Mouse (Mus musculus): ENCODE measurements around the gene Nmnat3.
A peak's percentile ranks its signal among the peaks of the same experiment; 100 is the strongest.

Gene Nmnat3

DNA sequence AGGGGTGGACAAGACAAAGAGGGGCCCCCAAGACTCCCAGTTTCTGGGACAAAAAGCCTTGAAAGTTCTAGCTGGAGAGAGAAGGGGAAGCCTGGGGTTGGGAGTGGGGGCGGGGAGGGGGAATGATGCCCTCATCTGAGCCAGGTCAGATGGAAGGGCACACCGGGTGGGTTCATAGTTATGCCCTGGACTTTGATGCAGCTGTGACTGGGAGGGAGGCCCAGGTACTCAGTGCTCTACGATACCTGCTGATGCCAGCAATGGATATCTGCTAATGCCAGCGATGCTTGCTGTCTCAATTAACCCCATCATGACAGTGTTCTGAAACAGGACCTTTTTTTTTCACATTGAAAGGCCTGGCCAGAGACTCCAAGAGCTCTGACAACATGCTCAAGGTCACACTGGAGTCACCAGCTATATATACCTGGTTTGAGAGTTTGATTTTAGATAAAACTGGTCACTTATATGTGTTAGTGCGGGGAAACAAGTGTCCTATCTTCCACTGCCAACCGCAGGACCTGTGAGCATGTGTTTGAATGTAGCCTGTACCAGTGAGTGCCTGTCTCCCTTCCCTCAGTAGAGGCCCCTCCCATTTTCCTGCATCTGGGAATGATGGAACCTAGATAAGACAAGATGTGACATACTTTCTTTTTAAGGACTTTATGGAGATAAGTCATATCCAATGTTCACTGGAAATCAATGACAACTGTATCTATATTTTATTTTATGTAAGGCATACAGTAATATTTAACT lies 25.6 kb downstream of the Nmnat3 start:
- DNase-seq (ENCODE audit: low spot score), result no peak

GRCm38 (mm10) chr9:98313587-98313986 lies 26.4 kb downstream of the Nmnat3 start:
- no peak for DNase-seq (ENCODE audit: low spot score)

DNA sequence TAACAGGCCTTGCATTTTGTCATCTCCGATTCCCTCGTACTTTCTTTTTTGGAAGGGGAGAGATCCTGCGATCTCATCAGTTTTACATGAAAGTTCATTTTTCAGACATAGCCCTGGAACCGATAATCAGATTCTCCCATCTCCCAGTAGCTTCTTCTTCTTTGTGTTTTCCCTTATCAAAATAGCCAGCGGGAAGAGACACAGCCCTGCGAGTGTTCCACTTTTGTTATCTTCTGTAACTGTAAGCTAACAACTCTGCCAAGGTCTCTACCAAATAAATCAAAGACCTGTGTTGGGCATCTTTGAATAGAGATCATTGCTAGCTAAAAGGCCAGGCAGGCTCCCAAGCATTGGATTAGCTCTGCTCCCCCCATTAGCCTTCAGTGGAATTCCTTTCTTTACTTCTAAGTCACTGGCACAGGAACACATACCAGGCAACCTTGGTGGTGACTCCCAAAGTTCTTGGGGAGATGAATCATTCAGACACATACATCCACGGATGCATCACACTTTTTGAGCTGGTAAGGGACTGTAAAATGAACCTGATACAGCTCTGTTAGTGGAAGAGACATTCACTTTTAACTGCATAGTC lies 26.9 kb downstream of the Nmnat3 start:
- DNase-seq (ENCODE audit: low spot score), result no peak

DNA sequence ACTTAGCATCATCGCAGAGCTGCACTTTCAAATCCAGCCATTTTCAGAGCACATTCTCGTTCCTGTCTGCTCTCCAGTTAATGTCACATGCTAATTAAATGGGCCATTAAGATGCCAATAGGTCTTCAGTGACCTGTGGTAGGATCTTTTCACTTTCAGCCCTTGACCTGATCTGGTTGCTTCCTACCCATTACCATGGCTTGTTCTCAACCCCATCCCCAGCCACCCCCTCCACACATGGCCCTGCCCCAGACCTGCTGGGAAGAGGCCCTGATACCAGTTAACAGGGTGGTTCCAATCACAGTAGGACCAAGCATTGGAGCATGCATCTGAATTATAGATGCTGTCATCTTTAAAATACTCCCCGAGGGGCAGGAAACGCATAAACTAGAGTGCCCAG lies 30.7 kb downstream of the Nmnat3 start:
- DNase-seq (ENCODE audit: low spot score), result no peak

DNA sequence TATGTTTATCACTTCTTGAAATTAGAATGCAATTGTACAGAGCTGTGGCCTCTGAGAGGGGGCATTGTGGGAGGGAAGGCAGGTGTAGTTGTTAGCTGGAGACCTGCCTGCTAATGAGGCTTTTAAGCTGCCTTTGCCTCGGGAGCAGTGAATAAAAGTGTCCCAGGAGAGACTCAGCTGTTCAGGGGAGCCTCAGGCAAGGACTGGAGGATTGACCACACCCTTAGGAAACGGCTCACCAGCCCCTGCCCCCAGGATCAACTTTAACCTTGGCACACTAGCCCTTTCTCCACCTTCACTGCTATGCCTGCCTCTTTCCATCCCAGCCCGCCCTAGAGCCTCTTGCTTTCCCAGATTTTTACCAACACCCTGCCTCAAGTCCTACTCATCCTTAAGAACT lies 31.6 kb downstream of the Nmnat3 start:
- DNase-seq (ENCODE audit: low spot score), result no peak

- DNase-seq (ENCODE audit: low spot score), result no peak
Measured at GRCm38 (mm10) chr9:98320785-98321184, 33.5 kb downstream of the Nmnat3 start.

GRCm38 (mm10) chr9:98326088-98326487 lies 38.9 kb downstream of the Nmnat3 start:
- DNase-seq (ENCODE audit: low spot score), result no peak

- no peak for DNase-seq (ENCODE audit: low spot score)
Measured at GRCm38 (mm10) chr9:98328415-98329176, 41.4 kb downstream of the Nmnat3 start.

DNA sequence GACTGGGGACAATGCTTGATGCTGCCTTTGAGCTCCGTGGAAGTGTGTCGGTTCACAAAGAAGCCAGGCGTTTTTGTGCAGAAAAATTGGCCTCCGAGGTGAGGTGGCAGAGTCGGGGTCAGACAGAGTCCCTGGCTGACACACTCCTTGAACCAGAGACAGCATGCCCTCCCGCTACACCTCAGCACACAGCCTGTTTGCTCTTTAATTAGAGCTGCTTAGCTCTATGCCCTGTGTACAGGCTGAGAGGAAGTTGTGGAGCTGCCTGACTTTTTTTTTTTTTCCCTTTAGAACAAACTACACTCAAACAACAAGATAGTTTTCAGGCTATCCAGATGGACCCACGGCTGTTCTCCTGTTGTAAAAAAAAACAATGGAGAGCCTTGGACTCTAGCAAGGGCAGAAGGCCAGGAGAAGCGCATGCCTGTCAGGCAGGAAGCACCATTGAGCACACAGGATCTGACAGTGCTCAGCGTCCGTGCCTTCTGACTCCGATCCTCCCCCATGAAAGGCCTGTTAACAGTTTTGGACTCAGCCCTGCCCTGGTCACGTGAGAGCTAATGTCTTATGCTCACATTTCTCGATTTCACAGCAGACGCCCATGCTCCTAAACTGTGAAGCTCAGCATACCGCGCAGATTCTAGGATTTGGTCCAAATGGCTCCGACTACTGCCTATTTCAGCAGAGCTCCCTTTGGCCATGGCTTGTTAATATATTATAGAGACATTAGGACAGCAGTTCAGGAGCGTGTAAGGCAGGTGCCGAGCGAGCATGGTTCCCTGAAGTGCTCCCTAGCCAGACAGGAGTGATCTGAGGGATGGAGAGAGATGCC lies 42.3 kb downstream of the Nmnat3 start:
- DNase-seq (ENCODE audit: low spot score), result peak; percentile 65

DNA sequence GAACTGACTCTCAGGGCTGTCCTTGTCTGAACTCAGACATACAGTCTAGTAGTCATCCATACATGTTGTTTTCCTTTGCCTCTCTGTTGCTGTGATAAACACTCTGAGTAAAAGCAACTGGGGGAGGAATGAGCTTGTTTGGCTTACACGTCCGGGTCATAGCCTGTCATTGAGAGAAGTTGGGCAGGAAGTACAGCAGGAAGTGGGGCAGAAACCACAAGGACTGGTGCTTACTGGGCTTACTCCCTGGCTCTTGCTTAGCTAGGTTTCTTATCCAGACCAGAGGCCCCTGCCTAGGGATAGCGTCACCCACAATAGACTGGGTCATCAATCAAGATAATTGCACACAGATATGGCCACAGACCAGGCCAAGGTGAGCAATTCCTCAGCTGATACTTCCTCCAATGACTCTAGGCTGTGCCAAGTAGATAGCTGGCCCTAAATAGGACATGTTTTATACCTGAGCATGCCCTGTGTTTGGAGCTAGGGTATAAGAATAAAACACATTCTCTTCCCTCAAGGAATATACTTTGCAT lies 46.1 kb downstream of the Nmnat3 start:
- no peak for DNase-seq (ENCODE audit: low spot score)

DNA sequence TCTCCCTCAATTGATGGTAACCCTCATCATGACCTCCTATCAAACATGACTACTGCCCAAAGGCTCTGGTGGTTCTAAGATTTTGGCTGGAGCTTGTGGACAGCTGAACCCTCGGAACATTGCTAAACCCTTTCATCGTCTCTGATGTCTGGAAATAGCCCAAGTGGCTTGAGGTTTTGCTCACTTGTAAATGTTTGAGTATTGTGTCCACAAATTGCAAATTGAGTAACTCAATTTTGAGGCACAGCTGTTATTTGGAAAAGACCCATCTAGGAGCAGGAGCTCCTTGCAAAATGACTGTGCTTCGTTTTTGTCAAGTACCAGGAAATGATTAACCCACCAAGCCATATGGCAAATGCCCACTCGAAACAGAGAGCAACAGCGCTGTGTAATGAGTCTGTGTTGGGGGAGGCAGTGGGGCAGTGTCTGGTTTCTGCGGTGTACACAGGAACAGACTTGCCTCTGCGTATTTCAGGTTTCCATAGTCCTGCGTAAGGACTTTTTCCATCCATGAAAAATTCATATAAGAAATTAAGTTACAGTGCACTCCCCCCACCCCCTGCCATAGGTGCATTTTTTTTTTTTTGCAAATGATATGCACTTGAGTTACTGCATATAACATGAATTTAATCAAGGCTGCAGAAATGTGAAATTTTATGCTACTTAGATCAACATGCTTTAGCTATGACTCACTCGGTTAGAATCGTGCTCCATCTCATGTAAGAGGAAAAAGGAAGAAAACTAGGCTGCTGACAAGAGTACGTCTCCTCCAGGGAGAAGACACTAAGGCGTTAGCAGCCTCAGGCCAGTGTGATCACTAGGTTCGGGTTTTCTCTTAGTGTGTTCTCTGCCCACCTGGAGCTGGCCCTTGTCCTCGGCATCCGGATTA lies 50.9 kb downstream of the Nmnat3 start:
- DNase-seq (ENCODE audit: low spot score), result no peak

GRCm38 (mm10) chr9:98339971-98340370 lies 52.7 kb downstream of the Nmnat3 start:
- no peak for DNase-seq (ENCODE audit: low spot score)

DNA sequence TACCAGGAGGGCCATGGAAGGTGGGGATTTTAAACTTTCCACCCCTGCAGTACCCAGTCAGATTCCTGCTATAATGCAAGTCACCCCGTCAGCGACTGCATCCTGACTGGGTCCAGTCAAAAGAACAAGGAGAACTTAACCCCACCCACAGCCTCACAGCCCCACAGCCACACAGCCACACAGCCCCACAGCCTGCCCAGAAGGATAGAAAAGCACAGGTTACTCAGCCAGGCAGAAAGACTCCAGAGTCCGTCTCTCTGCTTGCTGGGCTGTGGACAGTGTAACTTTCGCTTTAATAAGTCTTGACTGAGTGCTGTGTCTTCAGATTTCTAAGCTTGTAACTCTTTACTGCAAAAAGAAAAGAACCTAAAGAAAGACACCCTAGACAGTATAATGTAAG lies 53.2 kb downstream of the Nmnat3 start:
- DNase-seq (ENCODE audit: low spot score), result no peak

DNA sequence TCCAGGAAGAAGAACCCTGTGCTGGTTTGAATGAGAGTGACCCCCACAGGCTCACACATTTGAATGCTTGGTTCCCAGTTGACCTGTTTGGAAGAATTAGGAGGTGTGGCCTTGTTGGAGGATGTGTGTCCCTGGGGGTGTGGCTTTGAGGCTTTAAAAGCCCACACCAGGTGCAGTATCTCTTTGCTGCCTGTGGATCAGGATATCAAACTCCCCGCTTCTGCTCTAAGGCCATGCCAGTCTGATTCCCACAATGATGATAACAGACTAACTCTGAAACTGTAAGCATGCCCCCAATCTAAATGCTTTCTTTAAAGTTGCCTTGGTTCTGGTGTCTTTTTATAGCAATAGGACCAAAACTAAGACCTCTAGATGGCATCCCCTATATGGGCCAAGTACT lies 58.6 kb downstream of the Nmnat3 start:
- DNase-seq (ENCODE audit: low spot score), result no peak

GRCm38 (mm10) chr9:98346240-98346639 lies 59.0 kb downstream of the Nmnat3 start:
- no peak for DNase-seq (ENCODE audit: low spot score)

GRCm38 (mm10) chr9:98347021-98347420 lies 59.8 kb downstream of the Nmnat3 start:
- DNase-seq (ENCODE audit: low spot score), result no peak

DNA sequence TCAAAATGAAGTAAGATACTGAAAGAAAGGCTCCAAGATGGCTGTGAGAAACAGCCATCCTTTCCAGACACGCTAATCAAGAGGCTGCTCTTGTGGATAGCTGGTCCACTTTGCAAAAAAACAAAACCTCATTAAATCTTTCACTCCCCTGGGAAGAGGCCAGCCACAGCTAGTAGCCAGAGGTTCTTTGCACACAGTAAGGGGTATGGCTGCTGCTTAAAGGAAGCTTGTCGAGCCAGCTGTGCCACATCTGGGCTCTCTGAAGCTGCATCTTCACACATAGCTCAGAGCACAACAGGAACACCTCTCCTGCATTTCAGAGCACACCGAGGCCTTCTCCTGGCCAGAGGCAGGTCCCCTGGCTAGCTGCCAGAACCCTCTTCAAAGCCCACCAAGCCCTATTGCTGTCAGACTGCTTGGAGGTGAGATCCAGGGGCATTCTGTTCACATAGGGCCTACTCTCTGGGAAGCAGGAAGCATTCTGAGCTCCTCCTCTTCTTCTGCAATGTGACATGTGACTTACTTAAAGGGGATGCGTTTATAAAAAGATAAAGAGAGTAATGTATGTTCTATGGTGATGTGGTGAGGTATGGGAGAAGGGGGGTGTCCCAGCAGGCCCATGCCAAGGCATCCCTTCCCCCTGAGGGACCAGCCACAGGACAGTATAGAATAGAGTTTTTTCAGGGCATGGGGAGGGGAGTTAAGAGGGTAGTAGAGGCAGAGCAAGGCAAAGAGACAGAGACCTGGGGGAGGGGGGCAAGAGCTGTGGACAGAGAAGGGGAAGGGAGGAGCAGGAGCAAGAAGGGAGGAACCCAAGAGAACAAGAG lies 63.3 kb downstream of the Nmnat3 start:
- no peak for DNase-seq (ENCODE audit: low spot score)

GRCm38 (mm10) chr9:98352332-98352731 lies 65.1 kb downstream of the Nmnat3 start:
- no peak for DNase-seq (ENCODE audit: low spot score)

DNA sequence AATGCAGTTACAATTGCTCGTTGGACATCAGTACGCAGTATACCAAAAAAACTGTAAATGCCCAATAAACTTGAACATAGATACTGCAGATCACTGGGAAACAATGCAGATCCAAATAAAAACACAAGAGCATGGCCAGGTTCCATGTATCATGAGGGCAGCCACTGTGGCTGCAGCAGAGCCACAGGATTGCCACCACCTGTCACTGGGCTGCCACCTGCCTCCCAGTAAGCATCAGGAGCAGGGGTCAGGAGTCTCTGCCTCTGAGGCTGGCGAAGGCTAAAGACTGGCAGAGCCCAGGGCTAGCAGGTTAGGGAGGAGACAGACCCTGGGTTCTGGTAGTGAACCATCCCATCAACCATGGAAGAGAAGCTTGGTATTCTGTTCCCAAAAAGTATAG lies 67.7 kb downstream of the Nmnat3 start:
- DNase-seq (ENCODE audit: low spot score), result no peak

DNA sequence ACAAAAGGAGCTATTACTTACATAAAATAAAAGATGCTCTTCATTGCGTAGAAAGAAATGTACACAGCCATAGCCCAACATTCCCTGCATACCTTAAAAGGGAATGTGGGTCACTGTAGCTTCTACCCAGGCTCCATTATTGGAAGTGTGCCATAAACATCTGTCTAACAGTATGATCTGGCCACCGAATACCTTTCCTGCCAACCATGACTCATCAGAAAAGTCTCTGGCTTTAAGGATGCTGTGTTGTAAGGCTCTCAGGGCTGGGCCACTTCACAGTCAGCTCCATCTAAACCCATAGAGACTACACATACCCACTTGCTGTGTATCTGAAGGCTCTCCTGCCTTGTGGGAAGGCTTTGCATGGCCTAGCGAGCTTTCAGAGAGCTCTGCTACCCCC lies 73.8 kb downstream of the Nmnat3 start:
- DNase-seq (ENCODE audit: low spot score), result no peak

All from testis, postnatal 14 days (tissue).